Mouse (Mus musculus) c-Kit-negative CD71-positive TER-119-positive erythroid progenitor cells, embryonic 14.5 days (primary cell): ENCODE data around the gene Olfr1101.

ENCODE experiments used
- DNase-seq: peaks from one replicate; pipeline ENCODE4 v3.0.0-alpha.2; 2013; ENCODE audit warnings: low read depth, low spot score

Olfr1101 gene

GRCm38 (mm10) chr2:86991121-86991520, at the start of gene Olfr1101:
Gene Olfr1101, minus strand, starts transcription at chr2:86991221.
- DNase-seq, result no peak

GRCm38 (mm10) chr2:87036431-87036830, 45.4 kb upstream of the Olfr1101 start, which contains the start of gene Olfr1105:
Gene Olfr1105, minus strand, starts transcription at chr2:87036531.
- DNase-seq, result no peak

- no peak for DNase-seq
Observed at GRCm38 (mm10) chr2:87026980-87027379, 36.0 kb upstream of the Olfr1101 start, which contains the start of gene Olfr1104. Gene Olfr1104, minus strand, starts transcription at chr2:87027080.

GRCm38 (mm10) chr2:86998098-86998497, 7.1 kb upstream of the Olfr1101 start, which contains the start of gene Olfr1102:
Gene Olfr1102, plus strand, starts transcription at chr2:86998398.
- DNase-seq, result no peak

- DNase-seq, result no peak
Observed at GRCm38 (mm10) chr2:86979854-86980253, 11.2 kb downstream of the Olfr1101 start, which contains the start of gene Olfr1100. Gene Olfr1100, minus strand, starts transcription at chr2:86979954.

GRCm38 (mm10) chr2:86960593-86960992, 30.4 kb downstream of the Olfr1101 start, which contains the start of gene Olfr1099:
Gene Olfr1099, minus strand, starts transcription at chr2:86960693.
- DNase-seq, result no peak
